Mouse (Mus musculus): ENCODE measurements at regions not wholly inside any gene's neighbourhood (a gene's known extent, or its start where the extent isn't known, plus 50 kb on each side); places are given as distances from the start of the nearest gene placed in this dataset.

DNA sequence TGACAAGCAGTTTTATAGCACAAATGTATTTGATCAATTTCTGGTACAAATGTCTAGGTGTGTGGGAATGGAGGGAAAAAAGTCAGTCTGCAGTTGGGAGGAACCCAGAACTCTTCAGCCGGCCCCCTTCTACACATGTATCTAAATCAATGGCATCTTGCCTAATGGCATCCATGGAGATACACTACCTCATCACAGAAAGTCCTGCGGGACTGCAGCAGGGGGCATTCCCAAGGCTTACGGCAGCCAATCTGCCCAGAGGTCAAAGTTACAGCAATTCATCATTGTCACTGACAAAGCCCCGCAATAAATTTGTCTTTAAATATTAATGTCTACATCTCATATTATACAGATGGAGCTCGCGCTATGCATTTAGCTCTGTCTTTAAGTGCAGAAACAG is 135.7 kb upstream of the Arhgap5 start:
- DNase-seq (ENCODE audit: low read depth), result no peak

DNA sequence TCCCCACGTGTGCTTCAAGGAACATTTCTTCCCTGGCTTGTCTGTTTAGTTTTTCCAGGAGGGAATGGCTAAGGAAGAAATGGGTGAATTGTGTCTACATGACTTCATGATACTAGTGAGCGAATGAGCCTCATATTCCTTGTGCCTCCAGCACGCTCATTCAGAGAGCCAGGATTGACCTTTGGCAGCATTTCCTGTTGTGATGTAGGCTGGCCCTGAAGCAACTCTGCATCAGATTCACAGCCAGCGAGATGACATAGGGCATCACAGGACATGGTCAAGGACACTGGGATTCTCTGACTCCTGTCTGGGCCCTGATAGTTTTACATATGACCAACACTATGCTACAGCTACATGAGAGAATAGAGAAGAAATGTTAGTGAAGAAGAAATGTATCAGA is 135.3 kb upstream of the Arhgap5 start:
- no peak for DNase-seq (ENCODE audit: low read depth)

- DNase-seq (ENCODE audit: low read depth), result no peak
These were observed 133.5 kb upstream of the Arhgap5 start for GRCm38 (mm10) chr12:52370153-52370710.

- no peak for DNase-seq (ENCODE audit: low read depth)
These were observed 128.7 kb upstream of the Arhgap5 start for GRCm38 (mm10) chr12:52375116-52375515.

DNA sequence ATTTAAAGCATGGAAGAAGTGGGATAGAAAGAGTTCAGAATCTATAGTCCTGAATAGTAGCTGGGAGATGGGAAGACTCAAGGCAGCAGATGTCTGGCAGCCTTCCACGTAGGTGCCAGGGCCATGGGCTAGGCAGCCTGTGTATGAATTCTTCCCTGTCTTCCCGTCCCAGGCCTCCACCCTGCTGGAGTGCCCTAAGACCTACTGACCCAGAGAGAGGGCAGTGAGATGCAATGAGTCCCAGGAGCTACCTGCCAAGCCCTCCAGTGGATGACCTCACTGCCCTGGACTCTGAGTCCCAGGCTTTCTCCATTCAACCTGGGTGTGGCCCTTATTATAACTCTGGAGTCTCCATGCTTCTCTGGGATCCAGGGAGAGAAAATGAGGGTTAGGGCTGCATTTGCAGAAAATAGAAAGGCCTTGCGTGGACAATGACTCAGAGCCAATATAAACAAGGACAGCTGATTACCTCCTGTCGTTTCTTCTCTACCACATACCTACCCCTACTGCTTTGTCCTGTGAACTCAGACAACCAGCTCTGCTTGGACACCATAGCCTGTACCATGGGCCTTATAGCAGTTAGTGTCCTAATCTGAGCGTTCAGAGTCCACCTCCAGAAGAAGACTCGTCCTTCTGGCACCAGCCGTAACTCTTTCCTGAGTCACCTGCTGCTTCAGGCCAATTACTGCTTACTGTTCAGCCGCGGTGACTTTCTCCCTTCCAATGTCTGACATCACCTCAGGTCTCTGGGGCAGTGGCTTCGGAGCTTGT is 126.9 kb upstream of the Arhgap5 start:
- DNase-seq (ENCODE audit: low read depth), result no peak

DNA sequence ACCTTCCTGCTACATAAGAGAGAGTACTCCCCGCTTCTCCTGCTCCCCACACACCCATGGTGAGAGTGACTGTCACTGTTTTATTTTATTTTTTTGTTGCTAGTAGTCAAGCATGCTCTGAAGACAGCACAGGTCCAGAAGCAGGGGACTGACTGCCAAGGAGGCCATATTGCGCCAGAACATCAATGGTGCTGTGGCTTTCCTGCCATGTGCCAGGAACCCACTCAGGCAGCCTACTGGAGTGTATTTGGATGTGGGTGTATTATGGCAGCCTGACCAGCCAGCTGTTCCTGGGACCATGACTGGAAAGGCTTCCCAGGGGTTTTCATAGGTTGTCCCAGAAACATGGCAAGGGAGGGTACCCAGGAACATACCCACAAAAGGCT is 126.3 kb upstream of the Arhgap5 start:
- no peak for DNase-seq (ENCODE audit: low read depth)

DNA sequence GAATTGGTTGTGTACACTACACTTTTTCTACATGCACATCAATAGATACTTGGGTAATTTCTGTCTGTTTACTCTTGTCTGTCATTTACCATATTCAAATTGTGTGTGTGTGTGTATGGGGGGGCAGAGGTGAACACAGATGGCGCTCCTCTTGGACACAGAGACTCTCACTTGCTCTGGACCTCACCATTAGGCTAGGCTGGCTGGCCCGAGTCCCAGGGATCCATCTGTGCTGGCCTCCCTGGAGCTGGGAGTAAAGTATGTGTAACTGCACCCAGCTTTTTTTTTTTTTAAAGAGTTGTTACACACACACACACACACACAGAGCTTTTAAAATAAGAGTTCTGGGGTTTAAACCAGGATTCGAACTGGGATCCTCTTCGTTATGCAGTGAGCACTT is 124.5 kb upstream of the Arhgap5 start:
- DNase-seq (ENCODE audit: low read depth), result no peak

- DNase-seq (ENCODE audit: low read depth), result no peak
These were observed 123.8 kb upstream of the Arhgap5 start for GRCm38 (mm10) chr12:52379960-52380359.

DNA sequence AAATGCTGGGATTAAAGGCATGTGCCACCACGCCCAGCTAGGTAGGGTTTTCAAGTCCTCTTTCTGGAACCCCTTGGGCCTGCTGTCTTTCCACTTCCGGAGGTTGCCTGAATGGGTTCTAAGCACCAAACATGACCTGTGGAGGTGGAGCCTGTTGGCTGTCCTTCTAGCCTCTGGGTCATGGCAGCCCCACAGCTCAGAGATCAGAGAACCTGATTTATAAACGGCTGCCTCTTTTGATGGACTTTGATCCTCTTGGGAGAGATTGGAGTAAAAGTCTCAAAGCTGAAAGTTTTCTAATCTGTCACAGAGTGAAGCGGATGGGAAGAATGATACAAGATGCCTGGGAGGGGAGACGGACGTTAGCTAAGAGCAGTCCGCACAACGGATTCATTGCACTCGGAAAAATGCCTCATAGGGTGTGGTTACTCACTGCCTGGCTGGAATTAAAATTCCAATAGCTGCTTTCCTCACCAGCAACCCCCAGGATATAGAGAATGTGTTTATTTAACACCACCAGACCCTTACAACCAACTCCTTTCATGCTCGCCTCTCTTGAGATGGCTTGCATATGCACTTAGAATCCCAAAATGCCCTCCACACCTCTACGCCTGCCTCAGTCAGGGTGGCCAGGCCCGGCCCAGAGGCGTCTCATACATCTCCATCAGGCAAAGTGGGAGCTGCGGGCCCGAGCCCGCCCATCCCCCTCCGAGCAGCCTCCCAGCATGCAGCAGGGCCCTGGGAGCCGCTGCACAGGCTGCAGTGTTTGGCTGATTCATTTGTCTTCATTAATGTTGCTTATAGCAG is 122.4 kb upstream of the Arhgap5 start:
- no peak for DNase-seq (ENCODE audit: low read depth)

- DNase-seq (ENCODE audit: low read depth), result no peak
These were observed 121.8 kb upstream of the Arhgap5 start for GRCm38 (mm10) chr12:52381968-52382325.

- peak; percentile 38 for DNase-seq (ENCODE audit: low read depth)
These were observed 120.8 kb upstream of the Arhgap5 start for GRCm38 (mm10) chr12:52382832-52383580.

GRCm38 (mm10) chr12:52389552-52389951 is 114.2 kb upstream of the Arhgap5 start:
- no peak for DNase-seq (ENCODE audit: low read depth)

- DNase-seq (ENCODE audit: low read depth), result no peak
These were observed 113.5 kb upstream of the Arhgap5 start for GRCm38 (mm10) chr12:52390242-52390641.

- DNase-seq (ENCODE audit: low read depth), result no peak
These were observed 111.1 kb upstream of the Arhgap5 start for GRCm38 (mm10) chr12:52392636-52393035.

- DNase-seq (ENCODE audit: low read depth), result no peak
These were observed 109.6 kb upstream of the Arhgap5 start for GRCm38 (mm10) chr12:52393981-52394718.

DNA sequence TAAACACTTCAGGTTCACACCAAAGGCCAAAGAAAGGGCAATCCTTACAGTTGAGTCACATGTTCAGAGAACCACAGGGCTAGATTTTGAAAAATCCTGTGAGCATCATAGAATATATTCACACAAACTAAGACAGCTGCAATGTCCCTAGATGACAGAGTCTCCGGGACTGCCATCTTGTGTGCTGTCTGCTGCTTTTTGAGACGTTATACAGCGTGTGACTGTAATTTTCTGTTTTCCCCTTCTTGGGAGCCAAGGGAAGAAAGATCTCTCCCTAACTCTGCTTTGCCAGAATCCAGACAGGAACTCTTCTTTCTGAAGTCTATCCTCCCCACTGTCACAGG is 109.1 kb upstream of the Arhgap5 start:
- DNase-seq (ENCODE audit: low read depth), result no peak

GRCm38 (mm10) chr12:52395111-52395510 is 108.7 kb upstream of the Arhgap5 start:
- DNase-seq (ENCODE audit: low read depth), result no peak

DNA sequence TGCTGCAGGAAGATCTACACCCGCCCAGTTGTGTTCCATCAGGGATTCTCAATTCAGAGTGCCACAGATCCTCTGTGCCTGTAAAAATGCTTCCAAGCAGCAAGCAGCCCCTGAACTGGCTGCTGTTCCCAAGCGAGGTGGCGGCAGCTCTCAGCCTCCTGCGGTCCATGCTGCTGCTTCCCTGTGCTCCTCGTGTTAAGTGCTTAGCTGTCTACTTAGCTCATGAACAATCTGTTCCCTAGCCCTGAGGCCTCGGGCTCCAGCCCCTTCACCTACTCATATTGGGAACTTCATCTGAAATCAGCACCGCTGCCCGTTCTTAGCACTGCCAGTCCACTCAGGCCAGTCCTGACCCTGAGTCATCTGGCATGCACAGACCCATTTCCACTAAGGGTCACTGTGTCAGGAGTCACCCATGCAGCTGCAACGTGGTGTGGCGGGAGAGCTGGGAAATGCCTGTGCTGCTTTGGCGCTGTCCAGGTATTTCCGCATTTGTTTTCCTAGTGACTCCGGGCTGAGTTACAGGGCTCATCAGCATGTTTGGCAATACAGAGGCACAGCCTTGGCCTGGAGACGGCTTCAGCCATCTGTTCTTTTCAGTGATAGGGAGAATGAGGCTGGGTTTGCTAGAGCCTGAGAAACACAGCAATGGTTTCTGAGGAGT is 107.5 kb upstream of the Arhgap5 start:
- DNase-seq (ENCODE audit: low read depth), result no peak

DNA sequence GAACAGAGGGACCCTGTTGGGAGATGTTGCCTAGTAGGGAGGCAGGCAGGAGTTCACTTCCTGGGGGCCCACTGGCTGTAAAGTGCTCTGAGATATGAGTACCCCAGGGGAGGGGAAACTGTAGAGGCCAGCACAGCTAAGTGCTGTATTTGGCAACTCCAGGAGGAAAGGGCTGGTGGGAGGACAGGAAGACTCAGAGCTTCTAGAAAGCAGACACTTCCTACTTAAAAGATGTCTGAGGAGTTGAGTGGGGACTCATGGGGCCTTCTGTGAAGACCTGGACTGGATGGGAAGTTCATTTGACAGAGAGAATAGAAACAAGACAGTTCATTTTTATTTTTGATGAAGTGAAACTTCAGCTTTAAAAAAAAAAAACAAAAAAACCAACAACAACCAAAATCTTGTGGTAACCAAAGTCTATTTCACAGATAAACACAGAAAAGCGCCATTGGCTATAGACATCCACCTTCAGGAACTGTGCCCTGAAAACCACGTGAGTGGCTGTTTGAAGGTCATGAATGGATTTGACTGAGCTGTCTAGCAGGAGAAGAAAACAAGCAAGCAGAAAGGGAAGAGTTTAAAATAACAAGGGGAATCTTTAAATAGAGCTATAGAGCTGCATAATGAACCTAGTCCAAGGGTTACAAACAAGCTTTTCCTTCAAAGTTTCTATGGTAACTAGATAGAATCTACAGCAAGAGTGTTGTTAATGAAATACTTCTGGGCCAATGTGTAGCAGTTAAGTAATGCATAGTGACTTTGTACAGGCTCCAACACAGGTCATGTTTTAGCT is 105.9 kb upstream of the Arhgap5 start:
- no peak for DNase-seq (ENCODE audit: low read depth)

GRCm38 (mm10) chr12:52398511-52398975 is 105.2 kb upstream of the Arhgap5 start:
- DNase-seq (ENCODE audit: low read depth), result no peak
